Mouse (Mus musculus): Measurements from ENCODE around the gene Kat2b. TPM values are rescaled to one million over a fixed set of nuclear protein-coding genes. Genes with fewer than 3 reads are reported as not detected.
A peak's percentile ranks its signal among the peaks of the same experiment; 100 is the strongest.
"Not testable (repeated sequence)": the region's sequence is repeated elsewhere in the genome, so short reads cannot be mapped to it uniquely, and the experiment has no call there.

Gene Kat2b
- total RNA-seq, 2 experiments from 2014 or later, result 91.6 to 95.9 TPM

DNA sequence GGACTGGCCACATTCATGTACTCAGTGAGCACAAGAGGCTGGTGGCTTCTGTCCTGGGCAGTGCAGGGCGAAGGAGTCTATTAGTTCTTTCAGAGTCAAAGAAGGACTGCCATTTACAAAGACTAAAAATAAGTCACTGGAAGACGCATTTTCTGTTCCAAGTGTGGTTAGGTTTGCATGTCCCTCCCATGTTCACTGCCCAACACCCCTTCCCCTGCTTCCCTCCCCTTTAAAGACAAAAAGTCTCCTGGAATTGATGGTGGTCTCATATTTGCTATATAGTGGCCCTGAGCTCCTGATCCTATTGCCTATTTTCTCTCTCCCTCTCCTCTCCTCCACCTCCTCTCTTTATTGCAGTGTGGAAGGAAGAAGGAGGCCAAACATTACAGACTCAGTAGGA lies 89.3 kb downstream of the Kat2b start:
- intact Hi-C loops (cut with DNase I), result loop anchor here (10.0 kb wide), 1 partner anchor 91 kb away; the partner anchor contains the start of gene Kat2b
- no peak for DNase-seq

DNA sequence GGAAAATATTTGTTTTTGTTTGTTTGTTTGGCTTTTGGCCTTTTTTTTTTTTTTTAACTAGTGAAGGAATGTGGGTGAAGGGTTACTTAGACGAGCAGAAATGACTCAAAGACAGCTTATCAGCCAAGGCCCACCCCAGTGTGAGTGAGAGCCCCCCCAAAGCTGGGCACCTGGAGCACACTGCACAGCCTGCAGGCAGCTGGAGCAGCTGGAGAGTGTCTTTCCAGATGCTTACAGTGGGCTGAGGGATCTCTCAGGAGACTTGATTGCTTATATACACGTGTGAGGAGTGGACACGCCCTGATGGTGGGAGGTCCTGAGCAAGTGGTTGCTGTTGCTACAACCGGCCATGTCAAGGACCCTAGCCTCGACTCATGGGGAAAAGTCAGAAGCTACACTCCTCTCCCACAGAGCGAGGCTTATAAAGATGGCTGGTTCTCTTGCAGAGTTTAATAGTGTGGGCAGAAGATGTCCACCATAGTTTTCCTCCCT lies 89.8 kb downstream of the Kat2b start:
- DNase-seq, result no peak
- intact Hi-C loops (cut with DNase I), result loop anchor here (10.0 kb wide), 1 partner anchor 92 kb away; the partner anchor contains the start of gene Kat2b

DNA sequence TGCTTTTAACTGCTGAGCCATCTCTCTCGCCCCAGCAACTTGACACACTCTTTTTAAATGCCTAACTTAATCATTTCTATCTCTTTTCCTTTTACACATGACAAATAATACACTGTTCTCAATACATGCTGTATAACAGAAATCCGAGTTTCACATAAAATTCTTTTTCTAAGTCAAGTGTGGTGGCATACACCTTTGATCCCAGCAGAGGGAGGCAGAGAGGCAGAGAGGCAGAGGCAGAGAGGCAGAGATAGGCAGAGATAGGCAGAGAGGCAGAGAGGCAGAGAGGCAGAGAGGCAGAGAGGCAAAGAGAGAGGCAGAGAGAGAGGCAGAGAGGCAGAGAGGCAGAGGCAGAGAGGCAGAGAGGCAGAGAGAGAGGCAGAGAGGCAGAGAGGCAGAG lies 90.7 kb downstream of the Kat2b start:
- DNase-seq, result peak in 1 of 2 experiments; percentile 27
- intact Hi-C loops (cut with DNase I), result loop anchor here (10.0 kb wide), 1 partner anchor 93 kb away; the partner anchor contains the start of gene Kat2b

DNA sequence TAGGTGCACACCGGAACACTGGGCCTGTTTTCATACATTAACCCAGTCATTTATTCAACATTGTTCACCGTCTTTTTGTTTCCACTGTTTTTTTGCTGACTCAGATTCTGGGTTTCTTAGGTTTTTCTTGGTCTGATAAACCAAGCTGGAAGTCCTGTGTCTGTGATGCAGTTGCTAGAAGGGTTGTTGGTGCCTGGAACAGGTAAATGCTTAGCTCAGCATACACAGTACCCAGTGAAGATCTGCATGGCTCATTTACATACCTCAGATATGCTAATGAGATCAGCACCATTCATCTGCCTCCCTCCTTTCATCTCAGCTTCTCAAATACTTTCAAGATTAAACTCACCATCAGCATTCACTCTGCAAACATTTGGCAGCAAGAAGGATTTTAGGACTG lies 92.0 kb downstream of the Kat2b start:
- intact Hi-C loops (cut with DNase I), result loop anchor here (10.0 kb wide), 1 partner anchor 94 kb away; the partner anchor contains the start of gene Kat2b

GRCm38 (mm10) chr17:53659230-53659629 lies 92.6 kb downstream of the Kat2b start:
- DNase-seq, result no peak
- intact Hi-C loops (cut with DNase I), result loop anchor here (10.0 kb wide), 1 partner anchor 94 kb away; the partner anchor contains the start of gene Kat2b

More for the DNA sequence above, 92.0 kb downstream of the Kat2b start:
- DNase-seq, result no peak

DNA sequence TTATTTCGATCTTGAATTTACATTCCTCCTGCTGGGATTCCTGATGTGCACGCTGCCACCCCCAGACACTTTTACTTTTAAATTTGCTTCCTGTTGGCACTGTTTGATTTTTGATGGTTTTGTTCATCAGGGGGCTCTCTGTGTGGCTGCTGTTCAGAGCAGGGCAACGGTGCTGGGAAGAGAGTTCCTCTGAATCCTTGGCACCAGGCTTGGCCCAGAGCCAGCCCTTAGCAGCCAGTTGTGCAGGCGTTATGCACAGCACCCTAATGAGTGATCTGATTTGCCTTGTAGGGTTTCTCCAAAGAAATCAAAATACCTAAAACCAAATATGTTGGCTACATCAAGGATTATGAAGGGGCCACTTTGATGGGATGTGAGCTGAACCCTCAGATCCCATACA lies 93.1 kb downstream of the Kat2b start:
- intact Hi-C loops (cut with DNase I), result loop anchor here (10.0 kb wide), 1 partner anchor 95 kb away; the partner anchor contains the start of gene Kat2b
- peak; percentile 22 to 24 for DNase-seq

DNA sequence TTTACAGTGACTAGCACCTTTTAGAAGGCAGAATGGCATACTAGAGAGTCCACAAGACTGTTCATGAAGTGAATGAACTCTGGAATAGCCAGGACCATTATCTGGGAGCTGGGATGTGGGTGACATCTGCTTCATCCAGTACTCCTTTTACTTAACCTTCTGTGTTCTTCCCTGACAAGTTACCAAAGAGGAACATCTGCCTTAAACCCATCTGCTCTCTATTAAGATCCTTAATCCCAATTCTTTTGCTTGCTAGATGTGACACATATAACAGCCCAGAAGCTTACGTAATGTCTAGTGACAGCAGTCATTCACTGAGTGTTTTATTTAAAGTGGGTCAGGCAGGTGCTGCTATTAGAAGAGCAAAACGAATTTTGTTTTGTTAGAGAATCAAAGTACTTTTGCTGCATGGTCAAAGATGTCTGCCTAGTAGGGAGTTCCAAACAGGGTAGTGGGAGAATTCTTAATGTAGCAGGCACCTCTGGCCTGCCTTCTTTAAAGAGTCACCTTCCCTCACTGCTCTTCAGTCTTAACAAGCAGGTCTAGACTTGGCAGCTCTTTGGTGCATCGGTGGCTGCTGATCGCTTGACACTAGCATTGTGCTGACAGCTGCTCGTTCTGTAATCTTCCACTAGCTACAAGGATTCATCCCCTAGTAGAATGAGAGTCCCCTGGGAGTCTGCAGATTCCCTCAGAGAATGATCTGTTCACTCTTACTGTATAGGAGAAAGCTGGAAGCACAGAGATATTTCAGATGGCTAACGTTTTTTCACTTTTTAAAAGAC lies 94.6 kb downstream of the Kat2b start:
- peak; percentile 26 to 41 for DNase-seq
- intact Hi-C loops (cut with DNase I), result no loop called here

- no peak for DNase-seq
- intact Hi-C loops (cut with DNase I), result no loop called here
Observed at GRCm38 (mm10) chr17:53664267-53664666, 97.6 kb downstream of the Kat2b start.

DNA sequence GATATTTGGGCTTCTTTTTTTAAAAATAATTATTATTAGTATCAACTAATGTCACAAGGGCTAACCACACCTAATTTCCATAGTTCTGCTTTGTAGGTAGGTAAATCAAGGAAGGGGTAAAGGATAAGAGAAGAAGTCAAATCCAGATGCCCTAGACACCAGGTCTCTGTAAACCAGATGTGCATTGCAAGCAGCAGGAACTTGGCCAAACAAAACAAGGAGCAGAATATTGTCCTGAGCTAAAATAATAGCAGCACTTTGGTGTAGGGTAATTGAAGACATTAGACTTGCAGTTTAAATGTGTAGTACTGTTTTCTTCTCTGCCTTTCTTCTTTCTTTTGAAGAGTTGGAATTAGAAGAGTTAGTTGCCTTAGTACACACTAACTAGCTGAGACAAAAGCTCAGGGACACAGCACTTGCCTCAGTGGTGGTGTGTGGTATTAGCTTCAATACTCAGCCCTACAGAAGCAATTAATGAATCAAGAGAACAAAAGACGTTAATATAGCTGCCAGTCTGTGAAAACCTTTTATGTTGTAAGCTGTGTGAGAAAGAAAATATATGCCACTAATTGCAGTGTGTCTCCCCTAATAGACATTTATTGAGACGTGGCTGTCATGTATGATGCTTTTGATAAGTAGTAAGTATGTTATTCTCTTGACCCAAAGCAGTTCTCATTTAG lies 98.2 kb downstream of the Kat2b start:
- intact Hi-C loops (cut with DNase I), result no loop called here
- no peak for DNase-seq

GRCm38 (mm10) chr17:53670453-53670852 lies 103.8 kb downstream of the Kat2b start:
- intact Hi-C loops (cut with DNase I), result no loop called here
- no peak for DNase-seq

DNA sequence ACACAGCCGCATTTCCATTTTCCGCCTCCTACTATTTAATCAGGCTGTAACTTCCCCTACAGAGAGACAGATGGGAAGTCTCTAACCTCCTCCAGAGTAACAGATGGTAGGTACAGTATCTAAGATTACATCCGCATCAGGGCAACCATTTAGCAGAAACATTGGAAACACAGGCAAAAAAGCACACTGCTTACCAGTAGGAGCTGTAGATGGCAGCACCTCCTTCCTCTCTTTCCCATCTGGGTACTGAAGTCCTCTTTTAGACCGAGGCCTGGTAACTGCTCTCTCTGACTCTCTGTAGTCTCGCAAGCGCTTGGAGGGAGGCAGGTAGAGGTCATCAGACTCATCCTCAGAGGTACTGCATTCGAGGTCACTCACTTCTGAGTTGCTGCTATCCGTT lies 112.1 kb downstream of the Kat2b start:
- DNase-seq, result peak; percentile 12 to 13
- intact Hi-C loops (cut with DNase I), result loop anchor here (5.0 kb wide), 1 partner anchor 154 kb away; no protein-coding TSS in a partner anchor

DNA sequence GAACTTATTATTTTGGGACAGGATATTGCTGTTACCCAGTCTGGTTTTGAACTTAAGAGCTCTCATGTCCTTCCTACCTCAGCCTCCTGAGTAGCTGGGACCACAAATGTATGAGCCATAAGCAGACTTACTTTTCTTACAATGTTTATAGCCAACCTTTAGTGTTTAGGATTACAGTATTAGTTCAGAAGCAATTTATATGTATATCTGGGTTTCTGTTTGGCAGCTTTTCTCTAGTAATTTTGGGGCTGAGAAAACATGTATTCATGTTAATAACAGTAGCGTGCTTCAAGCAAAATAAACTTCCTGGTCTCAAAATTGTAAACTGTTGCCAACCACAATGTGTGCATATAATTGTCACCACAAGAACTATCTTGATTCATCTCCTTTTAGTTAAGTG lies 121.7 kb downstream of the Kat2b start:
- no peak for DNase-seq
- intact Hi-C loops (cut with DNase I), result loop anchor here (2.0 kb wide), 2 partner anchors 122 to 210 kb away; partner anchors contain the start of genes Kat2b and Rab5a

DNA sequence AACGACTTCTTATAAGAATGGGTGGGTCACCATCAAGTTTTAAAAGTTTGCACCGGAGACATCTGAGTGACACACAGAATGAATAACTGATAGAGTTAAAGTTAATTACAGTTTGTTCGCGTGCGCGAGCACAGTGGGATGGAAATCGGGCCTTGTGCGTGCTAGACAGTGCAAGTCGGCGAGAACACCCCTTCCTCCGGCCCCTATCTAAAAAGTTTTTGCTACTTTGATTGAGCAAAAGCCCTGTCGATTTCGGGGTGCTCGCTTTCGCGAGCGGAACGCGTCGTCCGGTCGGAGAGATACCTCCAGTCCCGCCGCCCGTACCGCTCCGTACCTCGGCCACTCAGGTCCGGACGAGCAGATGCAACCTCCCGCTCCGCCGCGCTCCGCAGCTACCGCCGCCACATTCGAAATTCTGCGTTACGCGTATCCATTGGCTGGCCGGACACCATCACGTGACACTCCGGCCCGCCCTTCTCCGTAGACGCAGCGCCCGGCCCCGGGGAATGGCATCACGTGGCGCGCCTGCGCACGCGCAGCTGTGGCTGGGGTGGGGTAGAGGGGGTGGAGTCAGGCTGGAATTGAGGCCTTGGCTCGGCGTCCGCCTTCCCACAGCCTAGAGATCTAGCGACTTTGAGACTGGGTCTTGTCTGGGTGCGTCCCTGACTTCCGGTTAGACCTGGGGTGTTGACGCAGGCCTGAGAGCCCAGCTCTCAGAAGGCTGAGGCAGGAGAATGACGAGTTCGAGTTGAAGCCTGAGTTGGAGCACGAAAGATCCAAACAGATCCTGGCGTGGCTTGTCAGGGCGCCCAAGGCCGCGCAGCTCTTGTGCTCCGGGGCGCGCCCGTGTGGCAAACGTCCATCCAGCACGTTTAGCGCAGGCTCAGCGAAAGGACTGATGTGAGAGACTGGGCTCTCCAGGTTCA lies 122.5 kb downstream of the Kat2b start, which contains the start of gene Sgo1:
Sgo1 (minus strand) TSS at position 457 of the 926 bp plus-strand sequence.
- DNase-seq, result peak; percentile 98
- intact Hi-C loops (cut with DNase I), result loop anchor here (2.0 kb wide), 2 partner anchors 122 to 210 kb away; partner anchors contain the start of genes Kat2b and Rab5a

DNA sequence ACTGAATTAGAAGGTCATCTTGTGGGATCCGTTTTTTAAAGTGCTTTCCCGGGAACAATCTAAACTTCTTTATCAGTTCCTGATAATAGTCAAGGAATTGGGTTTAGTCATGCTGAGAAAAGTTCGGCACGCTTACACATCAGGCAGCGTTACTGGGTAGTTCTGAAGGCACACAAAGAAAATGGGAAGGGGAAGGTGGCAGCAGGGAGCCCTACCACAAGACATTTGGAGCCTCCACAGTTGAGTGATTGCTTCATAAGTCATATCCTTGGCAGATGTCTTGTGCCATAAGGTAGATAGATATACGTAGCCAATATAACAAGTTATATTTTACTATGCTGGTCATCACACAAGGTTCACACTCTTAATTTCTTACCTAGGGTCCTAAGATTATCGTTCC lies 123.3 kb downstream of the Kat2b start:
- intact Hi-C loops (cut with DNase I), result loop anchor here (2.0 to 10.0 kb wide), 3 partner anchors 123 to 285 kb away; partner anchors contain the start of genes Kat2b and Rab5a
- DNase-seq, result no peak

- DNase-seq, result peak; percentile 49 to 70
- intact Hi-C loops (cut with DNase I), result loop anchor here (2.0 to 10.0 kb wide), 2 partner anchors 181 to 289 kb away; no protein-coding TSS in a partner anchor
Observed at GRCm38 (mm10) chr17:53694039-53694438, 127.4 kb downstream of the Kat2b start.

GRCm38 (mm10) chr17:53697521-53697920 lies 130.9 kb downstream of the Kat2b start:
- intact Hi-C loops (cut with DNase I), result loop anchor here (10.0 kb wide), 1 partner anchor 293 kb away; no protein-coding TSS in a partner anchor
- DNase-seq, result not testable (repeated sequence)

DNA sequence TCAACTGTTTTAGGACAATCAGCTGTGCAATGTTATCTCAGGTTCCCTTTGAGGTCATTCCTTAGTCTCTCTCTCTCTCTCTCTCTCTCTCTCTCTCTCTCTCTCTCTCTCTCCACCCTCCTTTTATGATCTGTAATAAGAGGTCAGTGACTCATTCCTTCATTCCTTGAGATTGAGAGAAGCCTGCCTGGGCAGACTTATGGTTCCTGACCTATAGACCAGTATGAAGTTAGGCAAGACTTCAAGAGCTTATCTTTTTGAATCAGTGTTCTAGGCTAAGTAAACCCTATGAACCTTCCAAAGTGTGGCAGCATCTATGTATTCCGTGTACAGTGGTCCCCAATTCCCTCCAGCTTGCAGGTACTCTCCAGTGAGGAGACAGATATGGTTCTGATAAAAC lies 147.8 kb downstream of the Kat2b start:
- intact Hi-C loops (cut with DNase I), result no loop called here

GRCm38 (mm10) chr17:53715161-53715560 lies 148.5 kb downstream of the Kat2b start:
- DNase-seq; intact Hi-C loops (cut with DNase I): not testable (repeated sequence)

More for the DNA sequence above, 147.8 kb downstream of the Kat2b start:
- DNase-seq, result no peak

DNA sequence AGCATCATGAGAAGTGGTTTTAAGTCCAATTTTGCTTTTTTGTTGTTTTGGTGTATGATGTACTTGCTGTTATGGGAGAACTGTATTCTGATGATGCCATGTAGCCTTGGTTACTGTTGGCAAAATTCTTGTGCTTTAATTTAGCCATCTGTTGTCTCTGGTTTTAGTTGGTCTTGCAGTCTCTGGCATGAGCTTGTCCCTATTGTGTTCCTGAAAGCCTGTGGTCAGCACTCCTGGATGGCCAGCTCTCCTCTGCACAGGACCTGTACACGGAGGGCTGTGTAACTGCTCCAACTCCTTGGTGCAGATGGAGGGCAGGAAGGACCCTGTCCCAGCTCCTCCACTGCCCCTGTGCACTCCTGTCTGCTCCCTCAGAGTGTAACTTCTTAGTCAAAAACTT lies 151.8 kb downstream of the Kat2b start:
- no peak for DNase-seq
- intact Hi-C loops (cut with DNase I), result no loop called here

GRCm38 (mm10) chr17:53718916-53719315 lies 152.3 kb downstream of the Kat2b start:
- intact Hi-C loops (cut with DNase I); DNase-seq: not testable (repeated sequence)
